Mouse (Mus musculus) E14TG2a.4 (cell line): ENCODE data around the gene Foxp1.

Experiments
- H3K27me3 ChIP-seq: 2 replicates; pipeline ENCODE4 v1.6.1; 2014; ENCODE audit warnings: low read length, control low read depth; ENCODE audit not compliant: insufficient read depth
- H3K36me3 ChIP-seq: 2 replicates; pipeline ENCODE4 v1.6.1; 2014; ENCODE audit warnings: low read length, control low read depth; ENCODE audit not compliant: insufficient read depth
- H3K4me1 ChIP-seq: replicated peaks from 2 replicates; pipeline ENCODE4 v1.6.1; 2014; ENCODE audit warnings: low read depth, low read length, control low read depth
- H3K4me3 ChIP-seq: replicated peaks from 2 replicates; pipeline ENCODE4 v1.5.1; 2014; ENCODE audit warnings: mild to moderate bottlenecking, low read length
- H3K9me3 ChIP-seq: 2 replicates; pipeline ENCODE4 v1.6.1; 2014; ENCODE audit warnings: low read length, control low read depth
- CTCF ChIP-seq: conservative IDR thresholded peaks from 2 replicates; pipeline ENCODE4 v1.5.1; 2014; ENCODE audit warnings: low read length
- NANOG ChIP-seq: IDR thresholded peaks from 2 replicates; pipeline ENCODE4 v1.6.1; 2014; ENCODE audit warnings: borderline replicate concordance, low read length, mixed read lengths
- POU5F1 ChIP-seq: IDR thresholded peaks from 2 replicates; pipeline ENCODE4 v1.6.1; 2014; ENCODE audit warnings: low read length, borderline replicate concordance

Foxp1 gene

GRCm38 (mm10) chr6:99492937-99493336 is 29.6 kb downstream of the Foxp1 start:
- H3K9me3 ChIP-seq, result no peaks in the 10 kb centered on the region
- H3K4me1 ChIP-seq, result no peaks in the 10 kb centered on the region
- H3K36me3 ChIP-seq, result no peaks in the 10 kb centered on the region
- H3K4me3 ChIP-seq, result no peak overlapping the region
- TF ChIP-seq CTCF, result no peak
- no peak for TF ChIP-seq POU5F1
- no peak for TF ChIP-seq NANOG
- H3K27me3 ChIP-seq, result no peaks in the 10 kb centered on the region

DNA sequence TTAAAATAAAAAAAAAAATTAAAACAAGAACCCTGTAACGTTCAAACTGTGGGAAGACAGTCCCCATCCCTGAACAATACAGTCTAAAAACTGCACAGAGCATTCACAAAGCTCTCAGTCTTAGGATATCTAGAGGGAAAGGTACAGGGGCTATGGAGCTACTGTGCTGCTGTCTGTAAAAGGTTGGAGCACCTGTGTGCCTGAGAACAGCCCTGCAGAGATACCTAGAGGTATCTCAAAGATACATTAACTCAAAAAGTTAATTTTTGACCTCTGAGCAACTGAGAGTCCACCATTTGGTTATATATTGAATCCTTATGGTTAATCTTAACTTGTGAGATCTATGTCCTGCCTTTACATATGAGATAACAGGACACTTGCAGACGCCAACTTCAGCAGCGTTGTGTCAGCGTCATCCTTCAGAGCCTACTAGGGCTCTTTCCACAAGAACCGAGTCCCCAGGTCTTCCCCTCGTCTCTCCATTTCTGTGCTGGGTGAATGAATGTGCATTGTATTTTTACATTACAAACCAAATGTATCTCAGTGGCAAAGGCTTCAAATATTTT is 30.5 kb downstream of the Foxp1 start:
- H3K4me1 ChIP-seq, result no peaks in the 10 kb centered on the region
- H3K36me3 ChIP-seq, result no peaks in the 10 kb centered on the region
- no peaks in the 10 kb centered on the region for H3K27me3 ChIP-seq
- no peaks in the 10 kb centered on the region for H3K9me3 ChIP-seq
- no peak overlapping the region for H3K4me3 ChIP-seq
- TF ChIP-seq NANOG (no peak), POU5F1 (no peak), CTCF (no peak)

- Histone ChIP-seq H3K36me3 (no peaks in the 10 kb centered on the region), H3K27me3 (no peaks in the 10 kb centered on the region), H3K9me3 (no peaks in the 10 kb centered on the region), H3K4me3 (no peak overlapping the region), H3K4me1 (no peaks in the 10 kb centered on the region)
- TF ChIP-seq NANOG (no peak), POU5F1 (no peak), CTCF (no peak)
Measured at GRCm38 (mm10) chr6:99491146-99491545, 31.4 kb downstream of the Foxp1 start.

DNA sequence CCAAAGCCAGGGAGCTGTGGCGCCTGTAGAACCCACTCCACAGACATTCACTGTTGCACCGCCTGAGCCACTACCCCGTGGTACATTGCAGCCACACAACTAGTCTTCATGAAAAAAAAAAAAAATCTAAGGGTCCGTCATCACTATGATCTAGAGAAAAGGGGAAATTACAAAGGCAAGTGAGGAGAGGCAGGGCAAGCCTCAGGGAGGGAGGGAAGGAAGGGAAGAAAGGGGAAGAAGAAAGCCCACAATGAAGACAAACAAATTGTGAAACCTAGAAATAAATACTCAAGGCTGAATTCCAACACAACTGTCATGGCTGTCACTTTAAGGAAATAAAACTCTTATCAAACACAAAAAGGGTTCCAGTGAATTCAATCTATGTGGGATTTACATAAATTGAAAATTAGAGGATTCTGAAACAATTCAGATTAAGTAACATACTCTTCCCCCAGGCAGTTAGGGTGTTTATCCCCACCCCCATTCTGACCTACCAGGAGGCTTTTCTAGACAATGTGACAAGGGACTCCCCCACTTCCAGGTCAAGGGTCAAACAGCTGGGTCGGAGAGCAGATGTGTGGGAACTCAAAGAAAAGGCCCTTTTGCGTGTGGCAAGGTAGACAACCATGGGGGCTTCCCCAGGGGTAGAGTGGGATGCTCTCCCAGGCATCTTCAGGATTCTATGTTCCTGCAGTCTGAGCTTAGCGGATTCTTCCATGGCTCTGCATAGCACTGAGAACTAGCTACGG is 32.4 kb downstream of the Foxp1 start:
- Histone ChIP-seq H3K4me1 (peaks cover 10% of the 10 kb centered on the region), H3K36me3 (no peaks in the 10 kb centered on the region), H3K4me3 (no peak overlapping the region), H3K27me3 (peaks cover 9% of the 10 kb centered on the region), H3K9me3 (no peaks in the 10 kb centered on the region)
- TF ChIP-seq NANOG (no peak), CTCF (no peak), POU5F1 (no peak)

- H3K9me3 ChIP-seq, result no peaks in the 10 kb centered on the region
- peaks cover 12% of the 10 kb centered on the region for H3K27me3 ChIP-seq
- H3K4me3 ChIP-seq, result no peak overlapping the region
- no peaks in the 10 kb centered on the region for H3K36me3 ChIP-seq
- TF ChIP-seq CTCF (no peak), NANOG (no peak), POU5F1 (no peak)
- peaks cover 15% of the 10 kb centered on the region for H3K4me1 ChIP-seq
Measured at GRCm38 (mm10) chr6:99489423-99489822, 33.1 kb downstream of the Foxp1 start.

DNA sequence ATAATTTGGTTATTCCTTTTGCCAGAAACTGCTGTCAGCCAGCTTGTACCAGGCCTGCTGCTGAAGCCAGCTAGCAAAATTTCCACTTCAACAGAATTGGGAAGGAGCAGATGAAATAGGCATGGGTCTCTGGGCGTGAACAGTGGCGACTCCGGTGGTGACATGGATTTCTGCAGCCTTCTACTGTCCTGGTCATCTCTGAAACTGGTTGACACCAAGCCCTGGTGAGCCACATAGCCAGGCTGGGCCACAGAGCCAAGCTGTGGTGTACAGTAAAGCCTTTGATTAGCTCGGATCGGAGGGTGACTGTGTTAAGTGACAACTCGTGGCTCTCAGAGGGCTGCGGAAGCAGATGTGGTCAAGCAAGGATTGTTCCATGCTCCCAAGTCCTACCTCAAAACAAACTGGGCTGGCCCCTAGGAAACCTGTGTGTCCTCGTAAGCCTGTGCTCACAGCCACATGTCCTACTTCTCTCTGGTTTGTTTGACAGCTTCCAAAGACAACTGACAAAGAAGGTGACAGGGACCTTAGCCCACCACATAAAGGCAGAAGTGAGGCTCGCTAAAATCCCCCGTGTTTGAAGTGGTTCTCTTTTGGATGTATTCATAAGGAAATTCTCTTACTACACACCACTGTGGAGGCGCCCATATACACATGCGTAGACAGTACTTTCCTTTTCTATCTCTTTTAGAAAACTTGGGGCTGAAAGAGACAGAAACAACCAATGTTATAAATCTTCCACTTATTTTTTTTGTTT is 36.5 kb downstream of the Foxp1 start:
- Histone ChIP-seq H3K36me3 (no peaks in the 10 kb centered on the region), H3K9me3 (no peaks in the 10 kb centered on the region), H3K27me3 (peaks cover 21% of the 10 kb centered on the region), H3K4me3 (peak overlapping the region; percentile 45; the same call in 1 of the 2 replicates), H3K4me1 (peaks cover 24% of the 10 kb centered on the region)
- TF ChIP-seq NANOG, result no peak
- no peak for TF ChIP-seq CTCF
- no peak for TF ChIP-seq POU5F1

DNA sequence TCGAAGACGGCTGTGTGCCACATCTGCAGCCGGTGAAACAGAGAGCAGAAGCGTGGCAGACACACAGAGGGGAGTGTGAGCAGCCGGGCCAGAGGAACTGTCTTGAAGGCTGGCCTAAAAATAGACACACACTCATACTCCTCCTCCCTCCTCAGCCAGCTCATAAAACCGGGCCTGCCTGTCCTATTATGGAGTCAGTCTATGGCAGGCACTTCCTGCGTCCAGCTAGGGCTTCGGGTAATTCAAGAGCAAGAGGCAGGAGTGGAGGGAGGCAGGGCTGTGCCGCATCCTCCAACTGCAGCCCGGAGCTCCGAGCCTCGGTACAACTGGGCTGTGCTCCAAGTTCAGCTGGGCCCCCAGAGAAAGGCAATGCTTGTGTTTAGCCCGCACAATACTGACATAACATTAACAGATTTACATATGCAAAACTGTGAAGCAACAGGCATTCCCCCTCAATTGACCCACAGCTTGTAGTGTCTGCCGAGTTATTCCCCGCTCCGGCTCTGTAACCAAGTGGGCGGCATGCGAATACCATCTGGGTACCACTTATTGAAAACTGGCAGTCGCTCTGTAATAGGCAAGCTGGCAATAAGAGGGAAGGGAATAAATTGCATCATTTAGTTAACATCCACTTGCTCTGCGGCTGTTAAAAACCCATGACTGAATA is 37.2 kb downstream of the Foxp1 start:
- Histone ChIP-seq H3K36me3 (no peaks in the 10 kb centered on the region), H3K4me1 (peaks cover 24% of the 10 kb centered on the region), H3K9me3 (no peaks in the 10 kb centered on the region), H3K27me3 (peaks cover 21% of the 10 kb centered on the region), H3K4me3 (peak overlapping the region; percentile 45)
- TF ChIP-seq CTCF (no peak), NANOG (no peak)

DNA sequence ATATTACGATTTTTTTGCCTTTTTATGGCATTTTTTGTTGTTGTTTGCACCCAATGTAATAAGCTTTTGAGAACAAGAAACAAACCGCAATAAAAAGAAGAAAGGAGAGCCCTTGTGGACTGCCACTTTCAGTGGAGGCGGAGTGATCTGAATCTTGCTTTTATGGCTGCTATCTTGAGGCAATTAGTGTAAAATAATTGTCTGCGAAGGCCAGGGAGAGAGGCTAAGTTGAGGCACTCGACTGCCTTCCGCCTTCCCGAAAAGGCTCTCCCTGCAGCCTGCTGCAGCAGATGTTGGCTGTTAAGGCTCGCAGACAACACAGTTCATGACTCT is 37.7 kb downstream of the Foxp1 start:
- H3K4me1 ChIP-seq, result peaks cover 24% of the 10 kb centered on the region
- no peaks in the 10 kb centered on the region for H3K9me3 ChIP-seq
- TF ChIP-seq POU5F1 (no peak), NANOG (no peak), CTCF (no peak)
- peaks cover 21% of the 10 kb centered on the region for H3K27me3 ChIP-seq
- H3K36me3 ChIP-seq, result no peaks in the 10 kb centered on the region
- peak overlapping the region; percentile 45 for H3K4me3 ChIP-seq
